8 mouse cellular contexts compared by ENCODE assay signal in the genomic region with DNA sequence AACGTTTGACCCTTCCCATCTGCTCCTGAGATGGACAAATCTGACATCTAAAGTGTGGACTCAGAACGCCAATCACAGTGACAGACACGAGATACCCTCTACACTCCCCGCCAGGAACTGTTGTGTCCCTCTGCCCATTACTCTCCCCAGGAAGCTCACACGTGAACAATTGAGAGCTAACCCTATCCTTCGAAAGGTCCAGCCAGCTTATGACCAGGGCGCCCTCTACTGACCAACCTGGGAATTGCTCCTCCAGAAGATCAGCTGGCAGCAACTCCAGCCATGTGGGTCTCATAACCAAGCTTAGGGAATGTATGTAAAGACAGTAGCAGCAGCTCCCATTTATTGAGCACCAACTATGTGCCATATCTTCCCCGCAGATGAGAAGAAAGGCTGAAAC.
A peak's percentile ranks its signal among the peaks of the same experiment; 100 is the strongest.
DNase-seq lines count a peak whose midpoint lies in the region; ATAC-seq lines count a peak whose summit lies in the region.

No protein-coding gene starts in this region.

- WGBS in lung, embryonic 16.5 days, result 7% methylated on average over 8 of the region's 8 CpGs

- H3K4me2 ChIP-seq in lung, embryonic 16.5 days (ENCODE audit: low read depth, low read length), result no peak overlapping the region

- H3K27me3 ChIP-seq in lung, embryonic 16.5 days (ENCODE audit: control insufficient read depth, insufficient read depth, low read depth, low read length), result no peaks in the 10 kb centered on the region

- peak; percentile 23 to 48 for DNase-seq in CD8-positive naive resting alpha-beta T cell, adult 2 months (ENCODE audit: low read depth in 2 of 2, low spot score in 2 of 2)
- DNase-seq in NIH3T3 (ENCODE audit: low read depth), result peak; percentile 44
- DNase-seq in cerebellum, postnatal 36 days, result peak; percentile 81 to 85
- peak; percentile 66 to 81 for DNase-seq in gastrocnemius, postnatal 36 days
- DNase-seq in layer of hippocampus, adult 18-20 months (ENCODE audit: low spot score in 2 of 2), result peak; percentile 64 to 90
- peak; percentile 74 for DNase-seq in right cerebral cortex, postnatal 36 days (ENCODE audit: low spot score in 2 of 2)

- peak overlapping the region; percentile 32; the same call in 1 of the 2 replicates for H3K27ac ChIP-seq in lung, embryonic 16.5 days (ENCODE audit: low read length)

- no peaks in the 10 kb centered on the region for H3K9me3 ChIP-seq in lung, embryonic 16.5 days (ENCODE audit: control insufficient read depth, low read length)

- intact Hi-C loops in gastrocnemius, postnatal 36 days (cut with DNase I), result loop anchor here (1.0 to 2.0 kb wide), 2 partner anchors 14 to 56 kb away; no protein-coding TSS in a partner anchor

- H3K9ac ChIP-seq in lung, embryonic 16.5 days (ENCODE audit: low read length), result peak overlapping the region; percentile 33; the same call in 1 of the 2 replicates

- H3K4me3 ChIP-seq in lung, embryonic 16.5 days (ENCODE audit: low read length), result no peak overlapping the region

- H3K4me1 ChIP-seq in lung, embryonic 16.5 days (replicated peaks; ENCODE audit: control insufficient read depth, insufficient read depth, low read length), result peaks cover 49% of the 10 kb centered on the region

- ATAC-seq in lung, embryonic 16.5 days (ENCODE audit: low read depth), result no peak
- no peak for ATAC-seq in inflammation-experienced regulatory T-cells, adult 6 months

- H3K36me3 ChIP-seq in lung, embryonic 16.5 days (ENCODE audit: control insufficient read depth, insufficient read depth, low read length), result no peaks in the 10 kb centered on the region
